Mouse (Mus musculus): ENCODE measurements at regions not wholly inside any gene's neighbourhood (a gene's known extent, or its start where the extent isn't known, plus 50 kb on each side); places are given as distances from the start of the nearest gene placed in this dataset.

GRCm38 (mm10) chr16:54047836-54048235 lies 1250.0 kb downstream of the Zpld1 start:
- no peak for TF ChIP-seq POLR2A (IDR thresholded peaks at IDR 0.05; ENCODE audit: insufficient read length, low read depth)
- no peak for TF ChIP-seq MYOG (IDR thresholded peaks at IDR 0.05; ENCODE audit: control insufficient read depth in 1 of 3, insufficient read depth in 1 of 3, insufficient read length in 2 of 3, low read depth in 2 of 3)

Measured in myocyte (in vitro differentiated cells).